Comparison of ENCODE assay signal across 8 mouse cellular contexts in the genomic region with DNA sequence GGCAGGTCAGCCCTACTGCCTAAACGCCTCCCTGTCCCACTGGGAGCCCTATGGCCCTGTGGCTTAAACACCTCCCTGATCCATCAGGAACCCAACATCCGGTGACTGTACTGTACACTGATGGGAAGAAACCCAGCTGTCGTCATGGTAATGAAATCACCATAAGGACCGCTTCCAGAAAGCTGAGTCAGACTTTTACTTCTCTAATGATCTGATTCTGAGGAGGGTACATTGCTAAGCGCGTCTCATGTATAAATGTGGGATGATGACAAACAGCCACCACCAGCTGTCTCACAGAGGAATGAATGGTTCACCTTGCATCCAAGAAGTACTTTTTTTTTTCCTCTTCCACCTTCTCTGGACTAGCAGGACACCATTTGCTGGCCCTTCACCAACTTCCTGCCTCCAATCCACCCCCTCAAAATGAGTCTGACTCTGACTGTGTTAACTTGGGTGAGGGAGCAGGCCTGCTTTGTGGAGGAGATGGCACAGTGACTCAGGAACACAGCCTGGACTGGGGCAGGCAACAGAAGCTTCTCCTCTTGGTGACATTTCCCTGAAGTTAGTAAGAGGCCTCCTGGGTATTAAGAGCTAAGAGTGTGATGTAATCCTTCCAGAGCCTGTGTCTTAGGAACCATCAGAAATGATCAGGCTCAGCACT. TPM values are rescaled to one million over a fixed set of nuclear protein-coding genes. Genes with fewer than 3 reads are reported as not detected.
A peak's percentile ranks its signal among the peaks of the same experiment; 100 is the strongest.
DNase-seq lines count a peak whose midpoint lies in the region; ATAC-seq and TF ChIP-seq lines count a peak whose summit lies in the region.

No protein-coding gene starts in this region.

- peak; percentile 43 for ATAC-seq in frontal cortex, adult (ENCODE audit: low TSS enrichment)
- ATAC-seq in heart, postnatal 0 days (ENCODE audit: insufficient read depth, low read depth) = peak; percentile 36

- no peaks in the 10 kb centered on the region for H3K9me3 ChIP-seq in heart, postnatal 0 days (replicated peaks; ENCODE audit: control insufficient read depth, low read length)

- H3K9ac ChIP-seq in heart, postnatal 0 days (replicated peaks; ENCODE audit: low read depth, low read length) = no peak overlapping the region

- no peak for DNase-seq in frontal cortex, postnatal 25 days (ENCODE audit: low spot score in 2 of 2)
- DNase-seq in 416B (ENCODE audit: low read depth) = peak; percentile 48
- DNase-seq in heart, postnatal 0 days (ENCODE audit: low spot score) = peak; percentile 63
- DNase-seq in left cerebral cortex, postnatal 36 days (ENCODE audit: low spot score in 2 of 2) = peak; percentile 75 to 76
- DNase-seq in thymus, postnatal 14 days = no peak

- intact Hi-C loops in left cerebral cortex, postnatal 36 days (cut with DNase I) = loop anchor here (2.0 kb wide), 1 partner anchor 27 kb away; no protein-coding TSS in a partner anchor

- H3K36me3 ChIP-seq in heart, postnatal 0 days (replicated peaks; ENCODE audit: control insufficient read depth, insufficient read depth, low read length) = peaks cover 8% of the 10 kb centered on the region; the same call in 1 of the 2 replicates

- H3K27me3 ChIP-seq in heart, postnatal 0 days (ENCODE audit: control insufficient read depth, insufficient read depth, low read length) = no peaks in the 10 kb centered on the region

- H3K4me3 ChIP-seq in cortical plate, adult 2 months (ENCODE audit: insufficient read depth, low read length) = no peak overlapping the region
- H3K4me3 ChIP-seq in heart, postnatal 0 days (ENCODE audit: low read depth, low read length) = no peak overlapping the region
- H3K4me3 ChIP-seq in olfactory bulb, adult 2 months (ENCODE audit: insufficient read depth, low read depth, low read length) = no peak overlapping the region

- 51% methylated on average over 6 of the region's 6 CpGs for WGBS in heart, postnatal 0 days
- WGBS in olfactory bulb, adult 2 months = 18% methylated on average over 6 of the region's 6 CpGs

- H3K4me2 ChIP-seq in heart, postnatal 0 days (ENCODE audit: low read depth, low read length) = no peak overlapping the region

- peak; percentile 51; the same call in 1 of the 2 replicates for TF ChIP-seq EP300 in heart, postnatal 0 days (IDR thresholded peaks at IDR 0.05; ENCODE audit: low read depth)

- no peak for TF ChIP-seq POLR2A in cortical plate, adult 2 months (IDR thresholded peaks at IDR 0.05; ENCODE audit: extremely low read depth, insufficient read depth, low read length)
- TF ChIP-seq POLR2A in olfactory bulb, adult 2 months (IDR thresholded peaks at IDR 0.05; ENCODE audit: insufficient read depth, low read depth, low read length) = no peak

- peaks cover 44% of the 10 kb centered on the region for H3K4me1 ChIP-seq in cortical plate, adult 2 months (ENCODE audit: control insufficient read depth, insufficient read depth, low read length)
- H3K4me1 ChIP-seq in heart, postnatal 0 days (ENCODE audit: control insufficient read depth, insufficient read depth) = peaks cover 77% of the 10 kb centered on the region
- H3K4me1 ChIP-seq in olfactory bulb, adult 2 months (ENCODE audit: control insufficient read depth, insufficient read depth, low read length) = peaks cover 79% of the 10 kb centered on the region

- peak overlapping the region; percentile 99 for H3K27ac ChIP-seq in cortical plate, adult 2 months (ENCODE audit: insufficient read depth, low read length)
- H3K27ac ChIP-seq in heart, postnatal 0 days (ENCODE audit: low read depth) = peak overlapping the region; percentile 96
- peak overlapping the region; percentile 99 for H3K27ac ChIP-seq in olfactory bulb, adult 2 months (ENCODE audit: insufficient read depth, low read depth, low read length)

- TF ChIP-seq CTCF in cortical plate, adult 2 months (IDR thresholded peaks at IDR 0.05; ENCODE audit: extremely low read depth, insufficient read depth, low read length) = no peak
- TF ChIP-seq CTCF in heart, postnatal 0 days (IDR thresholded peaks at IDR 0.05; ENCODE audit: low read depth) = no peak
- TF ChIP-seq CTCF in olfactory bulb, adult 2 months (IDR thresholded peaks at IDR 0.05; ENCODE audit: insufficient read depth, low read depth, low read length) = no peak

RNA-seq across cellular contexts. Expression of gene Zmynd8, which starts 43.0 kb away (rescaled TPM):
- 90.5 and 106 TPM in 2 replicates for polyA plus RNA-seq in cortical plate, adult 2 months (2012; rRNA removed)
- total RNA-seq in heart, postnatal 0 days (2014; rRNA removed; ENCODE audit: low replicate concordance) = 19.2 and 48.1 TPM in 2 replicates
- polyA plus RNA-seq in heart, postnatal 0 days (2015; fragmentation: Nextera tagmentation; extraction: Ambion mirVana) = 35.3 and 35.4 TPM in 2 replicates
- 100 to 1,000 TPM; 119 to 184 TPM for total RNA-seq in left cerebral cortex, postnatal 36 days (2021)
- polyA plus RNA-seq in olfactory bulb, adult 2 months (2012; ENCODE audit: insufficient read depth, insufficient read length, low replicate concordance, missing spikeins) = 440 TPM in 1 of 2 replicates, not detected in the other

Comparison
In these comparisons a context has a peak if more than half of its experiments do, and no peak if none do; other contexts are left out.
1. DNase-seq: peak in 416B (single experiment), heart, postnatal 0 days (single experiment) and left cerebral cortex, postnatal 36 days (2 of 2); none in frontal cortex, postnatal 25 days (0 of 2) and thymus, postnatal 14 days (single experiment).
2. Peak in every context shown above with its lines, with median percentiles within 50 percentile points of each other: H3K27ac ChIP-seq.